Mouse (Mus musculus): ENCODE data around the gene Olfr488. TPM values are rescaled to one million over a fixed set of nuclear protein-coding genes. Genes with fewer than 3 reads are reported as not detected.

The Olfr488 gene
- total RNA-seq (2012; rRNA removed) (not detected in 2 replicates), total RNA-seq (2014; rRNA removed) (not detected in 2 replicates), polyA plus RNA-seq (2012; ENCODE audit: insufficient read length, low read depth) (not detected in 2 replicates)

DNA sequence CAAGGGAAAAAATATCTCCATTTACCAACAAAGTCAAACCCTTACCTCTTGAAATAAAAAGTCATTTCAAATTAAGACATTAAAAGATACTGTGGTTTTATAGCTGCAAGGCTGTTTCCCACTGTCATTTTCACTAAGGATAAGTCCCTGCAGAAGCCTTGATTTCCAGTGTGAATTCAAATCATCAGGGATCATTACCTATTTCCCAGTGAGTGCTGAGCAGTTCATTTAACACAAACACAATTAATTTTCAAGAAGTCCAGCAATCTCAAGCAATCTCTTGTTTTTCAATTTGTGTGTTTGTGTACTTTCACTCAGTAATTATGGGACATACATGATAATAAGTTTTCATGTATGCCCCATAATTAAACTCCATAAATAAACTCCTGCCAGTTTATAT, at the start of gene Olfr488:
TSS of gene Olfr488 (minus strand) at position 101 of the 400 bp plus-strand sequence.
- no peak within 1 kb of the TSS for H3K27ac ChIP-seq (ENCODE audit: insufficient read depth, low read depth)
- H3K4me2 ChIP-seq (ENCODE audit: insufficient read depth, low read depth, poor library complexity, severe bottlenecking) = no peak within 1 kb of the TSS
- TF ChIP-seq ELF1 (IDR thresholded peaks at IDR 0.05; ENCODE audit: low read depth, low read length) (no peak), E2F4 (IDR thresholded peaks at IDR 0.05; ENCODE audit: insufficient replicate concordance, low read depth, low read length) (no peak), IRF4 (IDR thresholded peaks at IDR 0.05; ENCODE audit: low read depth, low read length) (no peak), NRF1 (IDR thresholded peaks at IDR 0.05; ENCODE audit: low read depth, low read length) (no peak), USF2 (conservative IDR thresholded peaks at IDR 0.05; ENCODE audit: low read depth, low read length) (no peak), ZNF384 (IDR thresholded peaks at IDR 0.05; ENCODE audit: low read depth, low read length) (no peak), MXI1 (IDR thresholded peaks at IDR 0.05; ENCODE audit: low read depth, low read length) (no peak), RCOR1 (conservative IDR thresholded peaks at IDR 0.05; ENCODE audit: low read depth, low read length) (no peak), ZMIZ1 (IDR thresholded peaks at IDR 0.05; ENCODE audit: low read depth, low read length) (no peak), KAT2A (IDR thresholded peaks at IDR 0.05; ENCODE audit: insufficient replicate concordance, low read length) (no peak)
- no peaks in the 10 kb centered on the region for H3K36me3 ChIP-seq (replicated peaks in 1 of 2; ENCODE audit: control insufficient read depth in 1 of 2, insufficient read depth in 1 of 2, low read length in 1 of 2)
- H3K79me2 ChIP-seq (replicated peaks; ENCODE audit: control insufficient read depth, extremely low read depth, insufficient read depth, poor library complexity, severe bottlenecking) = no peaks in the 10 kb centered on the region
- in situ Hi-C loops (cut with MboI; ENCODE audit: low pct_ligation_motif_present, low pct_unique_long_range_greater_than_20kb, low sequenced_read_pairs) (no loop called here), dilution Hi-C loops (cut with MboI; ENCODE audit: extremely low pct_ligation_motif_present, extremely low pct_unique_long_range_greater_than_20kb, low sequenced_read_pairs) (no loop called here)
- H3K9ac ChIP-seq (ENCODE audit: insufficient read depth, low read depth) = no peak within 1 kb of the TSS
- DNase-seq (ENCODE audit: extremely low read depth) = no peak
- H3K27me3 ChIP-seq (replicated peaks) = no peaks in the 10 kb centered on the region
- no peaks in the 10 kb centered on the region for H3K9me3 ChIP-seq (replicated peaks; ENCODE audit: low read length)
- no peak within 1 kb of the TSS for H3K4me3 ChIP-seq (replicated peaks in 1 of 3; ENCODE audit: low read depth in 2 of 3, low read length in 2 of 3, poor library complexity in 1 of 3)
- no peaks in the 10 kb centered on the region for H3K4me1 ChIP-seq (ENCODE audit: control insufficient read depth in 1 of 2, insufficient read depth in 2 of 2)

DNA sequence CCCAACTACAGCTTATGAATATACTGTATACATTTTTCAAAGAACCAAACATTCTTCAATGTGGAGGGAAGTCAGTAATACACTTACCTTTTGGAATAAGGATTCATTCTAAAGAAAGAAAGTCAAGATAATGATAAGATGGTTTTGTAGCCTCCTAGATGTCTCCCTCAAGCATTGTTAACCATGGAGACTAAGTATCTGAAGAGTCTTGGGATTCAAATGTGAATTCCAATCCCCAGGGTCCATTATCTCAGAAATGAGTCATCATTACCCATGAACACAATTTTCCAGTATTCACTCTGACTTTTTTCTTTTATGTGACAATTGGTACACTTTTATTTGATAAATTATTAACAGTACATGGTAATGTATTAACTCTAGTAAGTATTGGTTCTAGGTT, 30.7 kb upstream of the Olfr488 start, which contains the start of gene Olfr490:
TSS of gene Olfr490 (minus strand) at position 101 of the 400 bp plus-strand sequence.
- no peaks in the 10 kb centered on the region for H3K36me3 ChIP-seq (replicated peaks in 1 of 2; ENCODE audit: control insufficient read depth in 1 of 2, insufficient read depth in 1 of 2, low read length in 1 of 2)
- no peak within 1 kb of the TSS for H3K27ac ChIP-seq (ENCODE audit: insufficient read depth, low read depth)
- no peaks in the 10 kb centered on the region for H3K27me3 ChIP-seq (replicated peaks)
- H3K4me3 ChIP-seq (replicated peaks in 1 of 3; ENCODE audit: low read depth in 2 of 3, low read length in 2 of 3, poor library complexity in 1 of 3) = no peak within 1 kb of the TSS
- H3K4me1 ChIP-seq (ENCODE audit: control insufficient read depth in 1 of 2, insufficient read depth in 2 of 2) = no peaks in the 10 kb centered on the region
- TF ChIP-seq MAX (IDR thresholded peaks at IDR 0.05; ENCODE audit: low read length) (no peak), ZMIZ1 (IDR thresholded peaks at IDR 0.05; ENCODE audit: low read depth, low read length) (no peak), CHD1 (IDR thresholded peaks at IDR 0.05; ENCODE audit: low read depth, low read length) (no peak), BHLHE40 (IDR thresholded peaks at IDR 0.05; ENCODE audit: low read depth, low read length) (no peak), TBP (conservative IDR thresholded peaks at IDR 0.05; ENCODE audit: low read depth, low read length) (no peak), ETS1 (conservative IDR thresholded peaks at IDR 0.05; ENCODE audit: low read depth, low read length) (no peak), POLR2AphosphoS2 (IDR thresholded peaks at IDR 0.05; ENCODE audit: low read depth, low read length) (no peak), PAX5 (IDR thresholded peaks at IDR 0.05; ENCODE audit: low read length) (no peak)
- dilution Hi-C loops (cut with MboI; ENCODE audit: extremely low pct_ligation_motif_present, extremely low pct_unique_long_range_greater_than_20kb, low sequenced_read_pairs) = no loop called here
- H3K9me3 ChIP-seq (replicated peaks; ENCODE audit: low read length) = no peaks in the 10 kb centered on the region
- H3K4me2 ChIP-seq (ENCODE audit: insufficient read depth, low read depth, poor library complexity, severe bottlenecking) = no peak within 1 kb of the TSS
- no peak within 1 kb of the TSS for H3K9ac ChIP-seq (ENCODE audit: insufficient read depth, low read depth)
- no peaks in the 10 kb centered on the region for H3K79me2 ChIP-seq (replicated peaks; ENCODE audit: control insufficient read depth, extremely low read depth, insufficient read depth, poor library complexity, severe bottlenecking)
- in situ Hi-C loops (cut with MboI; ENCODE audit: low pct_ligation_motif_present, low pct_unique_long_range_greater_than_20kb, low sequenced_read_pairs) = no loop called here
- no peak for DNase-seq (ENCODE audit: extremely low read depth)
